Mouse (Mus musculus): ENCODE measurements around the gene Bsdc1.
"Not testable (repeated sequence)": the region's sequence is repeated elsewhere in the genome, so short reads cannot be mapped to it uniquely, and the experiment has no call there.

Bsdc1 gene

DNA sequence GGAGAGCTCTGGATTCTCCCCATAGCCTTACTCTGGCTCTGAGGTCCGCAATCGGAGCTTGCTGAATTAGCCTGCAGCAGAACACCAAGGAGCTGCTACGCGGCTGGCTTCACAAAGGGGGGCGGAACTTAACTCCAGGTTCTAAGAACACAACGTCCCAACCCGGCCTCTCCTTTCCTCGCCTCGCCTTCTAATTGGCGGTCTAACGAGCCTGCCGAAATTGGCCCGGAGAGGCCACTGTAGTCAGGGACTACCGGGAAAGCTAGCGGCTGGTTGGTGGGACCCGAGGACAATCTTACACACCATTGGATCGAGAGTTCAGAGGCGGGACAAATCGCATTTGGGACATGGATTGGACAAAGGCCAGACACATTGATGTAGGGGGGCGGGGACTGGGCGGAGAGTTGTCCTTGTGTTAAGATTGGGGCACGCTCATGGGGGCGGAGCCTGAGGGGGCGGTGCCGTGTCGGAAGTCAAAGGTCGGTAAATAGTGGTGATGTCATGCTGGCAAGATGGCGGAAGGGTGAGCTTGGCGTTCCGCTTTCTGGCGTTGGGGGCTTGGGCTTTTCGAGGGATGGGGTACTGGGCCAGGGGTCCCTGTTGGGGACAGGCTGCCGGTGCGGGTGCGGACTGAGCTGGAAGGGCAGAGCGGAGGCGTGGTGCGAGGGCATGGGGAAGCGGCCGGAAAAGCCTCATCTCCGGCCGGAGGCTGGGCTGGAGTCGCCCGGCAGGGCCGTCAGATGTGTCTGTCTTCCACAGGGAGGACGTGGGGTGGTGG is at the start of gene Bsdc1:
TSS of gene Bsdc1 (plus strand) at position 399 of the 778 bp plus-strand sequence.
- DNase-seq, result peak; percentile 98

GRCm38 (mm10) chr4:129415892-129416291 is 45.5 kb upstream of the Bsdc1 start:
- no peak for DNase-seq

GRCm38 (mm10) chr4:129416478-129416877 is 44.9 kb upstream of the Bsdc1 start:
- DNase-seq, result no peak

GRCm38 (mm10) chr4:129418321-129418720 is 43.1 kb upstream of the Bsdc1 start:
- DNase-seq, result no peak

- DNase-seq, result peak; percentile 87
Observed at GRCm38 (mm10) chr4:129440340-129441063, 20.9 kb upstream of the Bsdc1 start, which contains the start of gene Zbtb8b. Zbtb8b (minus strand) TSS chr4:129440853.

GRCm38 (mm10) chr4:129441145-129441544 is 20.2 kb upstream of the Bsdc1 start:
- no peak for DNase-seq

DNA sequence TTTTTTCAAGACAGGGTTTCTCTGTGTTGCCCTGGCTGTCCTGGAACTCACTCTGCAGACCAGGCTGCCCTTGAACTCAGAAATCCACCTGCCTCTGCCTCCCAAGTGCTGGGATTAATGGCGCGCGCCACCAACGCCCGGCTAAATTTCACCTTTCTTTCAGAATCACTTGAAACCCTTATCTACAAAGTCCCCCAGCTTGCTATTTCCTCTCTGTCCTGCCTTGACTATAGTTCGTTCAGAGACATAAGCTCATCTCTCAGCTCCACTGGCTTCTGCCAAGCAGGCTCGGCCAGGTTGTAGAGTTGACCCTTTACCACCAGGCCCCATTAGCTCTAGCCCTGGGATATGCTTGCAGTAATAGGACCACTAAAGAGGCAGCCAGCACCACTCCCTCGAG is 14.0 kb upstream of the Bsdc1 start:
- DNase-seq, result no peak

DNA sequence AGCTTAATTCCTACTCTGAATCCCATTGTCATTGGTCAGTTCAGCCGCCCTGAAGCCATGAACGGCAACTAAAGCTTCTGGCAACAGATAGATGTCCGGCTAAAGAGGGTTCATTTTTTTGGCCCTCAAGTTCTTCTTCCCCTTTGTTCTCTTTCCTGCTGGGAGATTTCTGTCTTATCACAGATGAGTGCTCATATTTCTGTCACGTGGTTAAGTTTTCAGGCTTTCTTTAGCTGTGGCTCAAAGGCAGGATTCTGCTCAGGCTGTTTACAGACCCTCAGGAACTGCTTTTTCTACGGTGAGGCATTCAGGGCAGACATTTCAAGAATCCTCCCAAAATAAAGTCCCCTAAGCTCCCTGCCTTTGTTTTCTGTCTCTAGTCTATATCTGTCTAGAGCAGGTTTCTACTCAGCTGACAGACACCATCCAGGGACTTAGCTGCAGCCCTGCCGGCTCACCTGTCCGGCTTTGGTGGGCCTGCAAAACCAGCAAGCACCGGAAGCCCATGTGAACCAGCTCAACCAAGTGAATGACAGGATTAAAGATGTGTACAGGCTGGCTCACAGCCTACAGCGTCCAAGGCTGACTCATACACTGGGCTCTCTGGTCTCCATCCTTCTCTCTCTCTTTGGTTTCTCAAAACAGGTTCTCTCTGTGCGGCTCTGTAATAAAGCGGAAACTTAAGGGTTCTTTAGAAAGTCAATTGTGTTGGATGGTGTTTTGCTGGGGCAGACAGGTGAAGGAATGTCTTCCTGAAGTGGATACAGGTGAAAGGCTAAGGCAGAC is 13.4 kb upstream of the Bsdc1 start:
- DNase-seq, result no peak

DNA sequence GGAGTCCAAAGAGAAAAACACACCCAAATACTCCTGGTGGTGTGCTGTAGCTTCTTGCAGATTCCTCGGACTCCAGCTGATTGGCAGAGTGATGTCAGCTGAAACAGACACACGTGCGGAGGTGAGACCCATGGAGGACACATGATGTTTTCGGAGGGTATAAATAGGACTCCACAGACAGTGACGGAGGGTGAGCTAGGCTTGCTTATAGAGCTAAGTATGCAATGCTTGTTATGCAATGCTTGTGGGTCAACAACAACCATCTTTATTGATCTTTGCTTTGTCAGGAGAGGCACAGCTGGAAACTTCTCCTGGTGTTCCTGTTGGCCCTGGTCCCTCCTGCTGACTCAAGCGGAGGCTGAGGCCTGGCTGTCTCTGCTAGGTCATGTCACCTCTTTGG is 12.7 kb upstream of the Bsdc1 start:
- no peak for DNase-seq

DNA sequence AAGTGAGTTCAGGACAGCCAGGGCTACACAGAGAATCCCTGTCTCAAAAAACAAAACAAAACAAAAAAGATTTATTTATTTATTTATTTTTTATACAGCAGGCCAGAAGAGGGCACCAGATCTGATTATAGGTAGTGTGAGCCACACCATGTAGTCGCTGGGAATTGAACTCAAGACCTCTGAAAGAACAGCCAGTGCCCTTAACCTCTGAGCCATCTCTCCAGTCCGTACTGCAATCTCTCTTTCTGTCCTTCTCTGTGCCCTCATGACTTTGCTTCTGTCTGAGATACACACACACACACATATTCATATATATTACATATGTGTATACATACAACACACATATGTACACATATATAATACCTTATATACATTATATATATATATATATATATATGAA is 10.5 kb upstream of the Bsdc1 start:
- DNase-seq, result no peak

- DNase-seq, result no peak
Observed at GRCm38 (mm10) chr4:129451471-129452169, 9.8 kb upstream of the Bsdc1 start.

DNA sequence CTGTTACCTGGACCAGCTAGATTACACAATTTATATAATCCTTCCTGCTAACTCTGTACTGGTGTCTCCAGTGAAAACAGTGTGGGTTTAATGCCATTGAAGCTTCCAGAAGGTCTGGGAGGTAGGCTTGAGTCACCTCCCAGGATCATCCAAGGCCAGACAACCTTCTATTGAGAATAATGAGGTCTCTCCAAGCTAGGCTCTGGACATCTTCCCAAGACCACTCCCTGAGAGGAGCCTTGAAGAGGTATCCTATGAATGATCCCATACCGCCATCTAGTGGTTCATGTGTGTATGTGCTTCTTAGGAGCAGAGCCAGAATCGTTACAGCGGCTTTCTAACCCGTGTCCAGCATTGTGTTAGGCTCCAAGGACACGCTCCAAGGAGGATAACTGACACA is 6.1 kb upstream of the Bsdc1 start:
- DNase-seq, result peak; percentile 55

- DNase-seq, result no peak
Observed at GRCm38 (mm10) chr4:129456126-129456525, 5.3 kb upstream of the Bsdc1 start.

DNA sequence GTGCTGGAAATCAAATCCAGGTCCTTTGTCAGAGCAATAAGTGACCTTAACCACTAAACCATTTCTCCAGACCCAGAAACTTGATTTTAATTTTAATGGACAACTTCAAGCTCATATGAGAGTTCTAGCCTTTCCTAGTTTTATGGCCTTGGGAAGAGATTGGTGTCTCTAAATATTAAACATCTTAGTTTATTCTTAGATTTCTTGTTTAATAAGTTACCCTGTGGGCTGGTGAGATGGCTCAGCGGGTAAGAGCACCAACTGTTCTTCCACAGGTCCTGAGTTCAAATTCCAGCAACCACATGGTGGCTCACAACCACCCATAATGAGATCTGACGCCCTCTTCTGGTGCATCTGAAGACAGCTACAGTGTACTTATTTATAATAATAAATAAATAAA is 4.1 kb upstream of the Bsdc1 start:
- not testable (repeated sequence) for DNase-seq

DNA sequence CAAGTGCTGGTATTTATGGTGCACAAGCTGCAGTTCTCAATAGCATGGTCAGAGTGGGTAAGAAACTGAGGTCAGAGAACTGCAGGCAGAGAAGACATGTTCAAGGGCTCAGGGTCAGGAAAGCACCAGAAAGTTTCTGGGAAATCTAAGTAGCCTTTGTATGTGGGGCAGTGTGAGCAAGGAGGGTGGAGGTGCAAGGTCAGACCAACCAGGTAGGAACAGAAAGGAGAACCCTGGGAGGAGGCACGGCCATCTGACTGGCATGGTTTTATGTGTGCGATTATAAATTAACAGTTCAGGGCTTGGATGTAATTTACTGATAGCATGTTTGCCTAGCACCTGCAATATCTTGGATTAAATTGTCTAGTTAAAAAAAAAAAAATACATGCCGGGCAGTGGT is 1.7 kb upstream of the Bsdc1 start:
- DNase-seq, result no peak

DNA sequence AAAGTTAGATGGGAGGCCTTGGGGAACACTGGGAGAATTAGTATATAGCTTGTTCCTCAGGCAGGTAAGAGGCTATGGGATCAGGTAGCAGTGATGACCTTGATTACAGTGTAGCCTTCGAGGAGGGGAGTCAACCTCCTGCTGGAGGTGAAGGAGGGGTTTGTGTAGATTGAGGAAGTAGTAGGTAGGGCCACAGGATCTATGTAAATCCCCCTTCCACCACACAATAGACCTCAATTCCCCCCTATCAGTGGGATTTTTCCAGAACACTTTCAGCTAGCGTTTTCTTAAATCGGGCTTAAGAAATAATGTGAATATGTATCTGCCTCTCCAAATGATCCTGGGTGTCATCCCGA is 576 bp upstream of the Bsdc1 start:
- no peak for DNase-seq

- no peak for DNase-seq
Observed at GRCm38 (mm10) chr4:129462118-129462517, 737 bp downstream of the Bsdc1 start.

DNA sequence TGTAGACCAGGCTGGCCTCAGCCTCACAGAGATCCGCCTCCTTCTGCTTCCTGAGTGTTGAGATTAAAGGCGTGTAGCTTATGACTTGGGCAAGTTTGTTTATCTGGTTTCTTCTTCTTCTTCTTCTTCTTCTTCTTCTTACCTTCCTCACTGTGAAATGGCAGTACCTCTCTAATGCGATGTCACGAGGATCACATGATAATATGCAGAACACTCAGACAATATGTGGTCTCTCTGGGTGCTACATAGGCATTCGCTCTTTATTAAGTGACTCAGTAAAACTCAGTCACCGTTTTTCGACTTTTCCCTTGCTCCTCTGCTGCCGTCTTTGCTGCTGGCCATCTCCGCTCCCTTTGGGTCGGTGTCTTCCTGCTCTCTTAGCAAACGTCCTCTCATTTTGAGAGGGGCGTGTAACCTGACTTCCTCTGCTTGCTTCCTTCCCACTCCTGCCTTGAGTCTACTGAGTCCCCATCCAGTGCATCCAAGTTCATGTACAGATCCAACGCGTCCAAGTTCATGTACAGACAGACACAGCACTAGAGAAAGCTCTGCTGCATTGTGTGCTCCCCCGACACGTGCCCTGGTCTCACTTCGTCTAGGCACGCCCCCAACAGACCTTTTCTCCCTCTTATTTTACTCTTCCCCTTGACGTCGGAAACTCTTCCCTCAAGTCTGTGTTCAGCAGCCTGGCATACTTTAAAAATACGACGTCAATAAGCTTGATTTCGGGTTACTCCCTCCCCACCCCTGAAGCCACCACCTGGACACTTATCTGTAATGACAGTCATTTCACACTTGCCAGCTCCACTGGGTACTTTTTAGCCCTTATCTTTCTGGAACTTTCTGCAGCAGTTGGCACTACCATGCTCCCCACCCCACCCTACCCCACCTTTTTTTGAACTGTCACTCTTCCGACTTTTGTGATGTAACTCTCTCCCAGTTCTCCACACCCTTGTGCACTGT is 2.0 kb downstream of the Bsdc1 start:
- DNase-seq, result no peak

- no peak for DNase-seq
Observed at GRCm38 (mm10) chr4:129464286-129464815, 3.0 kb downstream of the Bsdc1 start.

GRCm38 (mm10) chr4:129476047-129476446 is 14.7 kb downstream of the Bsdc1 start:
- no peak for DNase-seq

DNA sequence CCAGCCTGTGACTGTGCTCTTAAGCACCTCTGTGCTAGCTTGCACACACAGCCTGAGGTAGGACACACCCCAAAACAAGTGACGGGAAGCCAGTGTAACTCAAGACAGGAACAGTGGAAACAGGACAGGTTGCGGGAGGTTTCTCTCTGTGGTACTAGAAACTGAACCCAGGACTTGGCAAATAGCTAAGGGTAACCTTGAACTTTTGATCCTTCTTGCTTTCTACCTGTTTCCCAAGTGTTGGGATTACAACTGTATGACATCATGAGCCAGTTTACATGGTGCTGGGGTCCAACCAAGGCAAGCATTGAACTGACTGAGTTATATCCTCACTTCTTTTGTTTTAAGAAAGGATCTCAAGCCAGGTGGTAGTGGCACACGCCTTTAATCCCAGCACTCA is 18.5 kb downstream of the Bsdc1 start:
- no peak for DNase-seq
